Mouse (Mus musculus) forebrain, embryonic 12.5 days (tissue): ENCODE results near the gene Pfdn2. TPM values are rescaled to one million over a fixed set of nuclear protein-coding genes. Genes with fewer than 3 reads are reported as not detected.

Experiments
- ATAC-seq: fragments of 200-750 bp; cut with Nextera tagmentation; 2 replicates; pipeline ENCODE4 v1.8.0; 2017; ENCODE audit warnings: moderate TSS enrichment; ENCODE audit not compliant: low FRiP score
- H3K27ac ChIP-seq: fragments of 300-500 bp; sonication (generic); 2 replicates; pipeline ENCODE4 v1.5.1; 2016; ENCODE audit warnings: mild to moderate bottlenecking
- H3K27me3 ChIP-seq: fragments of 300-500 bp; sonication (generic); 2 replicates; pipeline ENCODE4 v1.6.1; 2016; ENCODE audit warnings: mild to moderate bottlenecking
- H3K36me3 ChIP-seq: fragments of 300-500 bp; sonication (generic); replicated peaks from 2 replicates; pipeline ENCODE4 v1.6.1; 2016; ENCODE audit warnings: mild to moderate bottlenecking
- H3K4me1 ChIP-seq: fragments of 300-500 bp; sonication (generic); 2 replicates; pipeline ENCODE4 v1.6.1; 2016
- H3K4me2 ChIP-seq: fragments of 300-500 bp; sonication (generic); 2 replicates; pipeline ENCODE4 v1.6.1; 2016; ENCODE audit warnings: mild to moderate bottlenecking, moderate library complexity
- H3K4me3 ChIP-seq: fragments of 300-500 bp; sonication (generic); replicated peaks from 2 replicates; pipeline ENCODE4 v1.5.1; 2016; ENCODE audit warnings: mild to moderate bottlenecking
- H3K9ac ChIP-seq: fragments of 300-500 bp; sonication (generic); 2 replicates; pipeline ENCODE4 v1.6.1; 2016; ENCODE audit warnings: mild to moderate bottlenecking
- H3K9me3 ChIP-seq: fragments of 300-500 bp; sonication (generic); 2 replicates; pipeline ENCODE4 v1.6.1; 2016
- WGBS: fragments of 180-500 bp; shearing (Covaris S2); methylation state at CpG from one replicate; pipeline ENCODE4 v1.1.7; 2016; 5-methylcytosine and 5-hydroxymethylcytosine counted together
- polyA plus RNA-seq: library from polyadenylated mRNA; unstranded; fragments of >200 nt; fragmentation: Nextera tagmentation; extraction: Ambion mirVana; gene quantifications from 2 replicates; pipeline ENCODE4 v1.2.1, GENCODE M21; 2016

The Pfdn2 gene
- polyA plus RNA-seq, 1 experiment from 2014 or later, result 167 TPM

- Histone ChIP-seq H3K36me3 (no peaks in the 10 kb centered on the region), H3K27me3 (peaks cover 36% of the 10 kb centered on the region), H3K9me3 (no peaks in the 10 kb centered on the region), H3K4me2 (no peak overlapping the region), H3K4me3 (no peak overlapping the region), H3K27ac (no peak overlapping the region), H3K9ac (no peak overlapping the region), H3K4me1 (peaks cover 12% of the 10 kb centered on the region)
- ATAC-seq, result no peak
- WGBS, result 64% methylated on average over 9 of the region's 9 CpGs
Measured at GRCm38 (mm10) chr1:171384361-171384760, 38.9 kb downstream of the Pfdn2 start.

- no peak overlapping the region for H3K9ac ChIP-seq
- 73% methylated on average over 9 of the region's 9 CpGs for WGBS
- no peak overlapping the region for H3K4me3 ChIP-seq
- no peaks in the 10 kb centered on the region for H3K9me3 ChIP-seq
- peaks cover 28% of the 10 kb centered on the region for H3K27me3 ChIP-seq
- peaks cover 4% of the 10 kb centered on the region; the same call in 1 of the 2 replicates for H3K4me1 ChIP-seq
- no peaks in the 10 kb centered on the region for H3K36me3 ChIP-seq
- no peak for ATAC-seq
- no peak overlapping the region for H3K27ac ChIP-seq
- H3K4me2 ChIP-seq, result no peak overlapping the region
Measured at GRCm38 (mm10) chr1:171385171-171385570, 39.7 kb downstream of the Pfdn2 start.

GRCm38 (mm10) chr1:171387099-171387498 lies 41.6 kb downstream of the Pfdn2 start:
- H3K9ac ChIP-seq, result no peak overlapping the region
- 19% methylated on average over 6 of the region's 6 CpGs for WGBS
- peaks cover 14% of the 10 kb centered on the region; the same call in 1 of the 2 replicates for H3K27me3 ChIP-seq
- no peak overlapping the region for H3K4me2 ChIP-seq
- H3K27ac ChIP-seq, result no peak overlapping the region
- no peak overlapping the region for H3K4me3 ChIP-seq
- H3K36me3 ChIP-seq, result no peaks in the 10 kb centered on the region
- H3K9me3 ChIP-seq, result no peaks in the 10 kb centered on the region
- H3K4me1 ChIP-seq, result no peaks in the 10 kb centered on the region
- no peak for ATAC-seq

GRCm38 (mm10) chr1:171388376-171389102 lies 43.1 kb downstream of the Pfdn2 start, which contains the start of gene Arhgap30:
Arhgap30 (plus strand) TSS chr1:171388954.
- Histone ChIP-seq H3K4me3 (no peak within 1 kb of the TSS), H3K4me1 (no peaks in the 10 kb centered on the region), H3K9me3 (no peaks in the 10 kb centered on the region), H3K9ac (no peak within 1 kb of the TSS), H3K27me3 (peaks cover 14% of the 10 kb centered on the region; the same call in 1 of the 2 replicates), H3K27ac (no peak within 1 kb of the TSS), H3K36me3 (no peaks in the 10 kb centered on the region), H3K4me2 (no peak within 1 kb of the TSS)
- ATAC-seq, result no peak
- WGBS, result 84% methylated on average over 15 of the region's 15 CpGs

GRCm38 (mm10) chr1:171390101-171390500 lies 44.6 kb downstream of the Pfdn2 start:
- no peak overlapping the region for H3K9ac ChIP-seq
- H3K27me3 ChIP-seq, result peaks cover 14% of the 10 kb centered on the region; the same call in 1 of the 2 replicates
- H3K4me2 ChIP-seq, result no peak overlapping the region
- H3K9me3 ChIP-seq, result no peaks in the 10 kb centered on the region
- H3K36me3 ChIP-seq, result no peaks in the 10 kb centered on the region
- H3K27ac ChIP-seq, result no peak overlapping the region
- WGBS, result 83% methylated on average over 4 of the region's 4 CpGs
- H3K4me1 ChIP-seq, result no peaks in the 10 kb centered on the region
- no peak for ATAC-seq
- no peak overlapping the region for H3K4me3 ChIP-seq

GRCm38 (mm10) chr1:171401821-171402220 lies 56.4 kb downstream of the Pfdn2 start:
- no peak overlapping the region for H3K27ac ChIP-seq
- H3K4me3 ChIP-seq, result no peak overlapping the region
- H3K36me3 ChIP-seq, result no peaks in the 10 kb centered on the region
- H3K4me1 ChIP-seq, result no peaks in the 10 kb centered on the region
- 86% methylated on average over 4 of the region's 4 CpGs for WGBS
- no peak for ATAC-seq
- H3K9me3 ChIP-seq, result no peaks in the 10 kb centered on the region
- H3K9ac ChIP-seq, result no peak overlapping the region
- peaks cover 19% of the 10 kb centered on the region; the same call in 1 of the 2 replicates for H3K27me3 ChIP-seq
- no peak overlapping the region for H3K4me2 ChIP-seq

- H3K4me1 ChIP-seq, result no peaks in the 10 kb centered on the region
- H3K27me3 ChIP-seq, result peaks cover 23% of the 10 kb centered on the region
- H3K9me3 ChIP-seq, result no peaks in the 10 kb centered on the region
- H3K9ac ChIP-seq, result no peak overlapping the region
- WGBS, result 85% methylated on average over 9 of the region's 9 CpGs
- H3K27ac ChIP-seq, result no peak overlapping the region
- ATAC-seq, result no peak
- H3K36me3 ChIP-seq, result no peaks in the 10 kb centered on the region
- H3K4me3 ChIP-seq, result no peak overlapping the region
- no peak overlapping the region for H3K4me2 ChIP-seq
Measured at GRCm38 (mm10) chr1:171402991-171403390, 57.5 kb downstream of the Pfdn2 start.

- no peaks in the 10 kb centered on the region for H3K36me3 ChIP-seq
- H3K9me3 ChIP-seq, result no peaks in the 10 kb centered on the region
- H3K4me1 ChIP-seq, result no peaks in the 10 kb centered on the region
- H3K4me3 ChIP-seq, result no peak overlapping the region
- H3K27ac ChIP-seq, result no peak overlapping the region
- no peak overlapping the region for H3K9ac ChIP-seq
- no peak overlapping the region for H3K4me2 ChIP-seq
- WGBS, result 80% methylated on average over 5 of the region's 5 CpGs
- ATAC-seq, result no peak
- H3K27me3 ChIP-seq, result peaks cover 31% of the 10 kb centered on the region
Measured at GRCm38 (mm10) chr1:171407263-171407662, 61.8 kb downstream of the Pfdn2 start.

Other genes with a start within 250 kb of the Pfdn2 start
- gene Cfap126, start 231.8 kb upstream of the Pfdn2 start, polyA plus RNA-seq, result 3.9 and 5.2 TPM in 2 replicates
- gene Sdhc, start 195.1 kb upstream of the Pfdn2 start, polyA plus RNA-seq, result 218 and 236 TPM in 2 replicates
- 0.54 and 1.0 TPM in 2 replicates for gene Mpz, start 195.0 kb upstream of the Pfdn2 start, polyA plus RNA-seq
- 6.7 and 7.0 TPM in 2 replicates for gene Pcp4l1, start 149.4 kb upstream of the Pfdn2 start, polyA plus RNA-seq
- gene Nr1i3, start 131.7 kb upstream of the Pfdn2 start, polyA plus RNA-seq, result 0.22 and 0.23 TPM in 2 replicates
- 29.4 and 31.6 TPM in 2 replicates for gene Tomm40l, start 123.2 kb upstream of the Pfdn2 start, polyA plus RNA-seq
- 1.5 and 2.6 TPM in 2 replicates for gene Apoa2, start 120.6 kb upstream of the Pfdn2 start, polyA plus RNA-seq
- gene Fcer1g, start 111.3 kb upstream of the Pfdn2 start, polyA plus RNA-seq, result 12.6 and 15.3 TPM in 2 replicates
- 8.9 TPM in 2 replicates for gene Adamts4, start 95.2 kb upstream of the Pfdn2 start, polyA plus RNA-seq
- 209 and 213 TPM in 2 replicates for gene Ndufs2, start 94.3 kb upstream of the Pfdn2 start, polyA plus RNA-seq
- gene B4galt3, start 75.3 kb upstream of the Pfdn2 start, polyA plus RNA-seq, result 78.1 and 78.6 TPM in 2 replicates
- 58.7 and 68.0 TPM in 2 replicates for gene Ppox, start 64.5 kb upstream of the Pfdn2 start, polyA plus RNA-seq
- 119 and 125 TPM in 2 replicates for gene Usp21, start 57.7 kb upstream of the Pfdn2 start, polyA plus RNA-seq
- 94.8 and 98.4 TPM in 2 replicates for gene Ufc1, start 50.6 kb upstream of the Pfdn2 start, polyA plus RNA-seq
- 48.5 and 51.0 TPM in 2 replicates for gene Dedd, start 16.5 kb upstream of the Pfdn2 start, polyA plus RNA-seq
- 46.4 and 48.7 TPM in 2 replicates for gene Nit1, start within 50 bp of the Pfdn2 start, polyA plus RNA-seq
- gene Klhdc9, start 15.1 kb downstream of the Pfdn2 start, polyA plus RNA-seq, result 2.5 and 2.6 TPM in 2 replicates
- gene Nectin4, start 24.4 kb downstream of the Pfdn2 start, polyA plus RNA-seq, result 1.0 and 1.1 TPM in 2 replicates
- gene Arhgap30, start 43.3 kb downstream of the Pfdn2 start, polyA plus RNA-seq, result 0.69 and 0.75 TPM in 2 replicates
- gene Usf1, start 65.6 kb downstream of the Pfdn2 start, polyA plus RNA-seq, result 175 and 190 TPM in 2 replicates
- gene Tstd1, start 73.2 kb downstream of the Pfdn2 start, polyA plus RNA-seq, result 9.0 and 11.0 TPM in 2 replicates
- 11.1 and 11.4 TPM in 2 replicates for gene F11r, start 91.9 kb downstream of the Pfdn2 start, polyA plus RNA-seq
- gene Alyref2, start 157.8 kb downstream of the Pfdn2 start, polyA plus RNA-seq, result 17.1 and 20.2 TPM in 2 replicates
- not detected in 2 replicates for gene Itln1, start 189.6 kb downstream of the Pfdn2 start, polyA plus RNA-seq
- gene Cd244a, start 213.5 kb downstream of the Pfdn2 start, polyA plus RNA-seq, result not detected in 2 replicates